Mouse (Mus musculus): ENCODE measurements at regions not wholly inside any gene's neighbourhood (a gene's known extent, or its start where the extent isn't known, plus 50 kb on each side); places are given as distances from the start of the nearest gene placed in this dataset.
"Not testable (repeated sequence)": the region's sequence is repeated elsewhere in the genome, so short reads cannot be mapped to it uniquely, and the experiment has no call there.

DNA sequence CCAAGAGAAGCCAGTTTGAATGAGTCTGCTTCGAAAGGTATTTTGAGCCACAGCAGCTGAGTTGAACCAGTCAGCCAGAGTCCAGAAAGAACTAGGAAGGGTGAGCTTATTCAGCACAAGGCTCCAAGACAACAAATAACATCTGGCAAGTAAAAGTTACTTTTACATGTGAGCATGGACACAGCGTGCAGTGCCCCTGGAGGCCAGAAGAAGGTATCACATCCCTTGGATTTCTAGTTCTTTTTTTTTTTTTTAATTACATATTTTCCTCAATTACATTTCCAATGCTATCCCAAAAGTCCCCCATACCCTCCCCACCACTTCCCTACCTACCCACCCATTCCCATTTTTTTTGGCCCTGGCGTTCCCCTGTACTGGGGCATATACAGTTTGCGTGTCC, 367.4 kb downstream of the Gm9008 start:
- DNase-seq (ENCODE audit: low read depth, low spot score) = peak; percentile 5
- H3K9ac ChIP-seq (ENCODE audit: control insufficient read depth, low read depth, low read length, poor library complexity, severe bottlenecking); H3K27me3 ChIP-seq (ENCODE audit: control insufficient read depth in 1 of 2, insufficient read depth in 2 of 2, low read length in 2 of 2); H3K9me3 ChIP-seq (replicated peaks; ENCODE audit: insufficient read depth, low read length); H3K27ac ChIP-seq (ENCODE audit: control insufficient read depth, low read depth, low read length); H3K4me1 ChIP-seq (ENCODE audit: control insufficient read depth in 1 of 2, insufficient read depth in 2 of 2, low read length in 2 of 2); H3K79me2 ChIP-seq (ENCODE audit: control insufficient read depth, insufficient read depth, low read length, poor library complexity); H3K4me3 ChIP-seq (ENCODE audit: control insufficient read depth in 1 of 2, insufficient read depth in 1 of 2, low read depth in 2 of 2, low read length in 2 of 2); H3K36me3 ChIP-seq (ENCODE audit: control insufficient read depth in 1 of 2, insufficient read depth in 2 of 2, low read length in 2 of 2): not testable (repeated sequence)
- TF ChIP-seq CTCF (IDR thresholded peaks at IDR 0.05 in 2 of 3, conservative IDR thresholded peaks at IDR 0.05 in 1 of 3; ENCODE audit: control insufficient read depth in 1 of 3, insufficient read depth in 1 of 3, low read depth in 2 of 3, low read length in 3 of 3, poor library complexity in 1 of 3, severe bottlenecking in 1 of 3) = peak in 1 of 3 experiments; percentile 33; a peak in 3 of 6 replicates

- H3K9ac ChIP-seq (ENCODE audit: control insufficient read depth, low read depth, low read length, poor library complexity, severe bottlenecking) = no peak overlapping the region
- TF ChIP-seq SIN3A (IDR thresholded peaks at IDR 0.05; ENCODE audit: low read length) (no peak), CTCF (IDR thresholded peaks at IDR 0.05 in 2 of 3, conservative IDR thresholded peaks at IDR 0.05 in 1 of 3; ENCODE audit: control insufficient read depth in 1 of 3, insufficient read depth in 1 of 3, low read depth in 2 of 3, low read length in 3 of 3, poor library complexity in 1 of 3, severe bottlenecking in 1 of 3) (no peak), TCF12 (IDR thresholded peaks at IDR 0.05; ENCODE audit: low read depth, low read length) (no peak), MEF2A (IDR thresholded peaks at IDR 0.05; ENCODE audit: extremely low read depth, insufficient replicate concordance, low read depth, low read length, poor library complexity, severe bottlenecking) (no peak), MAZ (IDR thresholded peaks at IDR 0.05; ENCODE audit: low read depth, low read length) (no peak), RCOR1 (IDR thresholded peaks at IDR 0.05; ENCODE audit: low read depth, low read length) (no peak), CHD1 (IDR thresholded peaks at IDR 0.05; ENCODE audit: low read depth, low read length) (no peak), CHD2 (IDR thresholded peaks at IDR 0.05; ENCODE audit: low read length) (no peak), JUND (IDR thresholded peaks at IDR 0.05; ENCODE audit: low read depth, low read length) (no peak), ETS1 (IDR thresholded peaks at IDR 0.05; ENCODE audit: low read depth, low read length) (no peak), POLR2AphosphoS5 (IDR thresholded peaks at IDR 0.05; ENCODE audit: borderline replicate concordance, low read depth, low read length) (no peak)
- H3K79me2 ChIP-seq (ENCODE audit: control insufficient read depth, insufficient read depth, low read length, poor library complexity) = no peaks in the 10 kb centered on the region
- no peaks in the 10 kb centered on the region for H3K27me3 ChIP-seq (ENCODE audit: control insufficient read depth in 1 of 2, insufficient read depth in 2 of 2, low read length in 2 of 2)
- no peak overlapping the region for H3K27ac ChIP-seq (ENCODE audit: control insufficient read depth, low read depth, low read length)
- H3K4me3 ChIP-seq (ENCODE audit: control insufficient read depth in 1 of 2, insufficient read depth in 1 of 2, low read depth in 2 of 2, low read length in 2 of 2) = no peak overlapping the region
- no peak for DNase-seq (ENCODE audit: low read depth, low spot score)
- H3K9me3 ChIP-seq (replicated peaks; ENCODE audit: insufficient read depth, low read length) = no peaks in the 10 kb centered on the region
- no peaks in the 10 kb centered on the region for H3K36me3 ChIP-seq (ENCODE audit: control insufficient read depth in 1 of 2, insufficient read depth in 2 of 2, low read length in 2 of 2)
- no peaks in the 10 kb centered on the region for H3K4me1 ChIP-seq (ENCODE audit: control insufficient read depth in 1 of 2, insufficient read depth in 2 of 2, low read length in 2 of 2)
Observed at GRCm38 (mm10) chr6:76115758-76116157, 381.8 kb downstream of the Gm9008 start.

- H3K79me2 ChIP-seq (ENCODE audit: control insufficient read depth, insufficient read depth, low read length, poor library complexity) = no peaks in the 10 kb centered on the region
- H3K27me3 ChIP-seq (ENCODE audit: control insufficient read depth in 1 of 2, insufficient read depth in 2 of 2, low read length in 2 of 2) = no peaks in the 10 kb centered on the region
- no peaks in the 10 kb centered on the region for H3K9me3 ChIP-seq (replicated peaks; ENCODE audit: insufficient read depth, low read length)
- no peak overlapping the region for H3K27ac ChIP-seq (ENCODE audit: control insufficient read depth, low read depth, low read length)
- TF ChIP-seq BHLHE40 (IDR thresholded peaks at IDR 0.05; ENCODE audit: borderline replicate concordance, low read depth, low read length) (no peak), SMC3 (IDR thresholded peaks at IDR 0.05; ENCODE audit: low read depth, low read length) (no peak), ETS1 (IDR thresholded peaks at IDR 0.05; ENCODE audit: low read depth, low read length) (no peak), NELFE (IDR thresholded peaks at IDR 0.05; ENCODE audit: low read depth, low read length) (no peak), ELF1 (IDR thresholded peaks at IDR 0.05; ENCODE audit: low read depth, low read length) (no peak), USF1 (IDR thresholded peaks at IDR 0.05; ENCODE audit: low read depth, low read length) (no peak), TAL1 (IDR thresholded peaks at IDR 0.05; ENCODE audit: low read length) (no peak), MEF2A (IDR thresholded peaks at IDR 0.05; ENCODE audit: extremely low read depth, insufficient replicate concordance, low read depth, low read length, poor library complexity, severe bottlenecking) (no peak), ZMIZ1 (IDR thresholded peaks at IDR 0.05; ENCODE audit: low read depth, low read length) (no peak), POLR2AphosphoS5 (IDR thresholded peaks at IDR 0.05; ENCODE audit: borderline replicate concordance, low read depth, low read length) (no peak), TCF12 (IDR thresholded peaks at IDR 0.05; ENCODE audit: low read depth, low read length) (no peak), USF2 (IDR thresholded peaks at IDR 0.05; ENCODE audit: borderline replicate concordance in 1 of 2, insufficient read depth in 1 of 2, low read depth in 1 of 2, low read length in 2 of 2) (no peak), E2F4 (IDR thresholded peaks at IDR 0.05; ENCODE audit: borderline replicate concordance, low read depth, low read length) (no peak)
- H3K9ac ChIP-seq (ENCODE audit: control insufficient read depth, low read depth, low read length, poor library complexity, severe bottlenecking) = no peak overlapping the region
- H3K4me3 ChIP-seq (ENCODE audit: control insufficient read depth in 1 of 2, insufficient read depth in 1 of 2, low read depth in 2 of 2, low read length in 2 of 2) = no peak overlapping the region
- H3K4me1 ChIP-seq (ENCODE audit: control insufficient read depth in 1 of 2, insufficient read depth in 2 of 2, low read length in 2 of 2) = no peaks in the 10 kb centered on the region
- no peaks in the 10 kb centered on the region for H3K36me3 ChIP-seq (ENCODE audit: control insufficient read depth in 1 of 2, insufficient read depth in 2 of 2, low read length in 2 of 2)
- DNase-seq (ENCODE audit: low read depth, low spot score) = no peak
Observed at GRCm38 (mm10) chr6:76114346-76114745, 383.2 kb downstream of the Gm9008 start.

All from MEL (cell line).